ENCODE assay signal across 11 mouse cellular contexts in genomic region chr14:20871495-20871894, GRCm38 (mm10). TPM values are rescaled to one million over a fixed set of nuclear protein-coding genes. Genes with fewer than 3 reads are reported as not detected.
DNase-seq lines count a peak whose midpoint lies in the region; ATAC-seq and TF ChIP-seq lines count a peak whose summit lies in the region.
"Had no signal": no experiment of that assay in that cellular context is flagged by ENCODE, and none has a peak within 500 bp of the region (broad histone marks: within the 10 kb centered on the region; RNA-seq: fewer than 3 reads in every experiment).

No protein-coding gene starts in this region.

- no peaks in the 10 kb centered on the region for H3K36me3 ChIP-seq in lung, postnatal 0 days (ENCODE audit: insufficient read depth, low read length)
- H3K36me3 ChIP-seq: embryonic facial prominence, embryonic 15.5 days; liver, embryonic 15.5 days had no signal

- intact Hi-C loops in heart, postnatal 36 days (cut with DNase I) = loop anchor here (2.0 kb wide), 2 partner anchors 25 to 35 kb away; partner anchors contain the start of gene Plau

- no peaks in the 10 kb centered on the region for H3K4me1 ChIP-seq in lung, postnatal 0 days (ENCODE audit: insufficient read depth, low read depth, low read length)
- H3K4me1 ChIP-seq: embryonic facial prominence, embryonic 15.5 days had no signal

- peak; percentile 20; the same call in 1 of the 2 replicates for TF ChIP-seq EP300 in lung, postnatal 0 days (IDR thresholded peaks at IDR 0.05)

- no peak for TF ChIP-seq CTCF in lung, postnatal 0 days (IDR thresholded peaks at IDR 0.05)

- peak; percentile 50; the same call in 1 of the 2 replicates for ATAC-seq in lung, postnatal 0 days

- 37% methylated on average over 1 of the region's 1 CpGs for WGBS in lung, postnatal 0 days

- H3K9me3 ChIP-seq in lung, postnatal 0 days (ENCODE audit: low read length) = no peaks in the 10 kb centered on the region
- H3K9me3 ChIP-seq: embryonic facial prominence, embryonic 15.5 days; liver, embryonic 15.5 days had no signal

- H3K4me3 ChIP-seq in lung, postnatal 0 days (ENCODE audit: low read depth, low read length) = no peak overlapping the region
- H3K4me3 ChIP-seq: embryonic facial prominence, embryonic 15.5 days; liver, embryonic 15.5 days had no signal

- no peak overlapping the region for H3K27ac ChIP-seq in lung, postnatal 0 days (ENCODE audit: low read length)
- H3K27ac ChIP-seq: embryonic facial prominence, embryonic 15.5 days; liver, embryonic 15.5 days had no signal

- no peak overlapping the region for H3K4me2 ChIP-seq in lung, postnatal 0 days (replicated peaks; ENCODE audit: low read depth, low read length)
- H3K4me2 ChIP-seq: embryonic facial prominence, embryonic 15.5 days; liver, embryonic 15.5 days had no signal

- peak; percentile 76 for DNase-seq in gastrocnemius, adult 18-20 months (ENCODE audit: low spot score)
- DNase-seq in gastrocnemius, postnatal 4 days (ENCODE audit: low spot score in 2 of 2) = no peak
- peak; percentile 32 to 57 for DNase-seq in adrenal gland, postnatal 36 days
- DNase-seq in heart, postnatal 36 days = peak; percentile 61 to 64
- DNase-seq in lung, postnatal 0 days (ENCODE audit: low spot score) = peak; percentile 37
- no peak for DNase-seq in right cerebral cortex, adult 18-20 months
- no peak for DNase-seq in left cerebral cortex, adult 9 months (ENCODE audit: low spot score in 2 of 2)
- no peak for DNase-seq in right cerebral cortex, postnatal 4 days

- H3K9ac ChIP-seq in lung, postnatal 0 days (replicated peaks; ENCODE audit: low read depth) = no peak overlapping the region
- H3K9ac ChIP-seq: embryonic facial prominence, embryonic 15.5 days; liver, embryonic 15.5 days had no signal

- H3K27me3 ChIP-seq in lung, postnatal 0 days (replicated peaks; ENCODE audit: insufficient read depth, low read length) = no peaks in the 10 kb centered on the region
- H3K27me3 ChIP-seq: embryonic facial prominence, embryonic 15.5 days; liver, embryonic 15.5 days had no signal

RNA-seq across cellular contexts. Expression of gene Plau, which starts 35.0 kb away (rescaled TPM):
- 10 to 100 TPM; 13.6 to 29.2 TPM for total RNA-seq in gastrocnemius, adult 18-20 months (2021)
- total RNA-seq in gastrocnemius, postnatal 4 days (2021) = 10 to 100 TPM; 25.8 to 28.2 TPM
- total RNA-seq in adrenal gland, postnatal 36 days (2021) = 10 to 100 TPM; 33.9 to 59.2 TPM
- total RNA-seq in heart, postnatal 36 days (2021) = 1 to 10 TPM; 6.1 to 6.2 TPM
- 1.0 and 1.7 TPM in 2 replicates for polyA plus RNA-seq in lung, postnatal 0 days (2015; fragmentation: Nextera tagmentation; extraction: Ambion mirVana)
- total RNA-seq: monocyte, adult 5-6 weeks had no signal

RNA-seq across cellular contexts. Expression of gene Vcl, which starts 57.7 kb away (rescaled TPM):
- total RNA-seq in gastrocnemius, adult 18-20 months (2021) = 10 to 100 TPM; 62.3 to 64.9 TPM
- total RNA-seq in gastrocnemius, postnatal 4 days (2021) = 100 to 1,000 TPM; 132 to 140 TPM
- 100 to 1,000 TPM in 1 of 2 experiments, 10 to 100 TPM in 1; 85.0 to 147 TPM for total RNA-seq in adrenal gland, postnatal 36 days (2021)
- 100 to 1,000 TPM; 113 to 137 TPM for total RNA-seq in heart, postnatal 36 days (2021)
- polyA plus RNA-seq in lung, postnatal 0 days (2015; fragmentation: Nextera tagmentation; extraction: Ambion mirVana) = 42.8 and 60.1 TPM in 2 replicates

Comparison
In these comparisons a context has a peak if more than half of its experiments do, and no peak if none do; other contexts are left out.
1. DNase-seq: peak in gastrocnemius, adult 18-20 months (single experiment), adrenal gland, postnatal 36 days (2 of 2), heart, postnatal 36 days (2 of 2) and lung, postnatal 0 days (single experiment); none in gastrocnemius, postnatal 4 days (0 of 2), right cerebral cortex, adult 18-20 months (single experiment), left cerebral cortex, adult 9 months (0 of 2) and right cerebral cortex, postnatal 4 days (single experiment).